Mouse (Mus musculus): ENCODE measurements around the gene Gpr25. TPM values are rescaled to one million over a fixed set of nuclear protein-coding genes. Genes with fewer than 3 reads are reported as not detected.

Gpr25 gene
- polyA plus RNA-seq, 1 experiment = 0.57 TPM

DNA sequence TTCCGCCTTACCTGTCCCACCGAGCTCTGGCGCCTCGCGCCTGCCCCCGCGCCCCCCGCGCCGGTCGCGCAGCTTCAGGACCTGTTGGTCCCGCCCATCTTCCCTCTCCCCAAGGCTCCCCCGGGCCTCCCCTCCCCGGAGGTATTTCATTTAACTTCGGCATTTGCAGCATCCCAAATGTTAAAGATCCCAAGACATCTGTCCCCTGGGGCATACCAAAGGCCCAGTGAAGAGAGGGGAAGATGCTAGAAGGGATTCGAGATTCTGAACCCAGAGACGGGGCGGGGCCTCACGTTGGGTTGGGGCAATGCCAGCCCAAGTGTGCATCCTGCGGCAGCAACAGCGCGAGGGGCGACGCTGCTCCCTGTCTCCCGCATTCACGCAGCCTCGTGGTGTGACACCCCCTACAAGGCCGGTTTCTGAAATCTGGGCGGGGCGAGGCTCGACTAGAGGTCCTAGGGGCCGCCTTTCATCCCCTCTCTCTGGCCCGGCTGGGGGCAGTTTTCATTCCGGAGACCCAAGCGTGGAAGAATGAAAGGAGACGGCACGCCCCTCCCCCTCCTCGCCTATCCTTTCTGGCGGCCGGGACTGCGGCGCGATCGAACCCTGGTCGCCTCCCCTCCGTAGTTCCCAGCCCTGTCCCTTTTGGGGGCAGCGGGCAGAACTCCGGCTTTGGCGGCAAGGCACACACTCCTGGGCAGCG, 26.6 kb downstream of the Gpr25 start, which contains the start of gene Inava:
Gene Inava (minus strand): TSS at position 373 of the 703 bp plus-strand sequence.
- H3K27ac ChIP-seq (ENCODE audit: control insufficient read depth, insufficient read depth, low read depth, low read length) = no peak within 1 kb of the TSS
- H3K4me3 ChIP-seq (ENCODE audit: control insufficient read depth, low read depth, low read length) = peak within 1 kb of the TSS; percentile 85

GRCm38 (mm10) chr1:136232986-136233790, 27.5 kb downstream of the Gpr25 start:
- peaks cover 26% of the 10 kb centered on the region for H3K4me1 ChIP-seq (ENCODE audit: control insufficient read depth, insufficient read depth, low read length)
- H3K36me3 ChIP-seq (ENCODE audit: control insufficient read depth, insufficient read depth, low read length) = no peaks in the 10 kb centered on the region
- TF ChIP-seq CTCF (IDR thresholded peaks at IDR 0.05; ENCODE audit: control insufficient read depth, insufficient read depth, insufficient replicate concordance, low read depth, low read length) (no peak), POLR2A (IDR thresholded peaks at IDR 0.05; ENCODE audit: control insufficient read depth, low read depth, low read length) (no peak)
- H3K4me3 ChIP-seq (ENCODE audit: control insufficient read depth, low read depth, low read length) = peak overlapping the region; percentile 85
- no peaks in the 10 kb centered on the region for H3K27me3 ChIP-seq (ENCODE audit: control insufficient read depth, insufficient read depth, low read length)
- H3K27ac ChIP-seq (ENCODE audit: control insufficient read depth, insufficient read depth, low read depth, low read length) = no peak overlapping the region

More for the DNA sequence above, 26.6 kb downstream of the Gpr25 start, which contains the start of gene Inava:
- peaks cover 23% of the 10 kb centered on the region for H3K4me1 ChIP-seq (ENCODE audit: control insufficient read depth, insufficient read depth, low read length)
- TF ChIP-seq CTCF (IDR thresholded peaks at IDR 0.05; ENCODE audit: control insufficient read depth, insufficient read depth, insufficient replicate concordance, low read depth, low read length) (no peak), POLR2A (IDR thresholded peaks at IDR 0.05; ENCODE audit: control insufficient read depth, low read depth, low read length) (no peak)
- H3K27me3 ChIP-seq (ENCODE audit: control insufficient read depth, insufficient read depth, low read length) = no peaks in the 10 kb centered on the region
- H3K36me3 ChIP-seq (ENCODE audit: control insufficient read depth, insufficient read depth, low read length) = no peaks in the 10 kb centered on the region

DNA sequence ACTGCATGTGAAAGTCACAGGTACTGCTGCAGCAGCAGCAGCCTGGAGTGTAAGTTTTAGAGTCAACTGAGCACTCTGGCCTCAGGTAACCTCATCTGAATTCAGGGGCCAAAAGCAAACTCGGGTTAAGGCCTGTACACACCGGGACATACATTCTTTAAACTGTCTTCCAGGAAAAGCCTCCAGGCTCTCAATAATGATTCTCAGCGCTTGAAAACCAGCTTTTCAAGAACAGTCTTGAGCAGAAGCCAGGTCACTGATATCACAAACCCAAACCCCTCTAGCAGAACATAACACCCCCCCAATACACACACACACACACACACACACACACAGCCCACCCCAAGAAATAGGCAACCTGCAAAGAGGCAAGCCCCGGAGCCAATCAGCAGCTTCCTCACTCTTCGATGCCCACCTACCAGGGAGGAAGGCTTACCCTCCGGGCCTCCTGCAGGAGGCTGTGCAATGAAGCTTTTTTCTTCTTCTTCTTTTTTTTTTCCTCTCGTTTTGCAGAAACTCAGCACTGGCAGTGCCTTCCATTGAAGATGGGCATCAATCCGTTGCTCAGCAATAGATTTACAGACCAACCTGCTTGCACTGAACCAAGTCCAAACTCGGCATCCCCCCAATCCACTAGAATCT, 28.3 kb downstream of the Gpr25 start:
- TF ChIP-seq POLR2A (IDR thresholded peaks at IDR 0.05; ENCODE audit: control insufficient read depth, low read depth, low read length) (no peak), CTCF (IDR thresholded peaks at IDR 0.05; ENCODE audit: control insufficient read depth, insufficient read depth, insufficient replicate concordance, low read depth, low read length) (no peak)
- Histone ChIP-seq H3K36me3 (ENCODE audit: control insufficient read depth, insufficient read depth, low read length) (no peaks in the 10 kb centered on the region), H3K27ac (ENCODE audit: control insufficient read depth, insufficient read depth, low read depth, low read length) (no peak overlapping the region), H3K4me1 (ENCODE audit: control insufficient read depth, insufficient read depth, low read length) (peaks cover 26% of the 10 kb centered on the region), H3K4me3 (ENCODE audit: control insufficient read depth, low read depth, low read length) (peak overlapping the region; percentile 85), H3K27me3 (ENCODE audit: control insufficient read depth, insufficient read depth, low read length) (no peaks in the 10 kb centered on the region)

DNA sequence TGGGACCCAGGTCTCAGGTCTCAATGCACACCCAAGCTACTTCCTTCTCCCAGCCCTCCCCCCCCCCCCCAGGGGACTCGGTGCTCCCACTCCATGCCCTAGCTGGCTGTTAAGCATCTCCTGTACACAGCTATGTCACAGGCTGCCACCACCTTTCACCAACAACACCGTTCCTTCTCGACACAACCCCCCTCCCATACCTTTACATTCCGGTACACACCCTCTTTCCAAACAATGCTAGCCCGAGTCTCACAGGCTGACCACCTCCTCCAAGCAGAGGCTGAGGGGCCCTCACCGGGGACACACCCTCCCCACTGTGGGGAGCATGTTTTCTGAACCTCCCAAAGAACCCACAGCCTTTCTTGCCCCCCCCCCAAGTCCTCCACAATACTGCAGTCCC, 29.1 kb downstream of the Gpr25 start:
- Histone ChIP-seq H3K36me3 (ENCODE audit: control insufficient read depth, insufficient read depth, low read length) (no peaks in the 10 kb centered on the region), H3K4me1 (ENCODE audit: control insufficient read depth, insufficient read depth, low read length) (peaks cover 26% of the 10 kb centered on the region), H3K4me3 (ENCODE audit: control insufficient read depth, low read depth, low read length) (peak overlapping the region; percentile 21; the same call in 1 of the 2 replicates), H3K27me3 (ENCODE audit: control insufficient read depth, insufficient read depth, low read length) (no peaks in the 10 kb centered on the region), H3K27ac (ENCODE audit: control insufficient read depth, insufficient read depth, low read depth, low read length) (no peak overlapping the region)
- TF ChIP-seq POLR2A (IDR thresholded peaks at IDR 0.05; ENCODE audit: control insufficient read depth, low read depth, low read length) = no peak
- TF ChIP-seq CTCF (IDR thresholded peaks at IDR 0.05; ENCODE audit: control insufficient read depth, insufficient read depth, insufficient replicate concordance, low read depth, low read length) = no peak

GRCm38 (mm10) chr1:136230201-136230600, 30.5 kb downstream of the Gpr25 start:
- no peak overlapping the region for H3K27ac ChIP-seq (ENCODE audit: control insufficient read depth, insufficient read depth, low read depth, low read length)
- H3K36me3 ChIP-seq (ENCODE audit: control insufficient read depth, insufficient read depth, low read length) = no peaks in the 10 kb centered on the region
- H3K4me1 ChIP-seq (ENCODE audit: control insufficient read depth, insufficient read depth, low read length) = peaks cover 26% of the 10 kb centered on the region
- no peaks in the 10 kb centered on the region for H3K27me3 ChIP-seq (ENCODE audit: control insufficient read depth, insufficient read depth, low read length)
- H3K4me3 ChIP-seq (ENCODE audit: control insufficient read depth, low read depth, low read length) = no peak overlapping the region
- TF ChIP-seq POLR2A (IDR thresholded peaks at IDR 0.05; ENCODE audit: control insufficient read depth, low read depth, low read length) = no peak
- no peak for TF ChIP-seq CTCF (IDR thresholded peaks at IDR 0.05; ENCODE audit: control insufficient read depth, insufficient read depth, insufficient replicate concordance, low read depth, low read length)

GRCm38 (mm10) chr1:136229040-136229373, 31.7 kb downstream of the Gpr25 start:
- no peak overlapping the region for H3K4me3 ChIP-seq (ENCODE audit: control insufficient read depth, low read depth, low read length)
- no peaks in the 10 kb centered on the region for H3K36me3 ChIP-seq (ENCODE audit: control insufficient read depth, insufficient read depth, low read length)
- H3K4me1 ChIP-seq (ENCODE audit: control insufficient read depth, insufficient read depth, low read length) = peaks cover 19% of the 10 kb centered on the region
- no peaks in the 10 kb centered on the region for H3K27me3 ChIP-seq (ENCODE audit: control insufficient read depth, insufficient read depth, low read length)
- no peak overlapping the region for H3K27ac ChIP-seq (ENCODE audit: control insufficient read depth, insufficient read depth, low read depth, low read length)
- TF ChIP-seq CTCF (IDR thresholded peaks at IDR 0.05; ENCODE audit: control insufficient read depth, insufficient read depth, insufficient replicate concordance, low read depth, low read length) = no peak
- no peak for TF ChIP-seq POLR2A (IDR thresholded peaks at IDR 0.05; ENCODE audit: control insufficient read depth, low read depth, low read length)
